Mouse (Mus musculus) heart, embryonic 13.5 days (tissue): ENCODE results near the gene Zfp423. TPM values are rescaled to one million over a fixed set of nuclear protein-coding genes. Genes with fewer than 3 reads are reported as not detected.
A peak's percentile ranks its signal among the peaks of the same experiment; 100 is the strongest.

Source experiments
- ATAC-seq: fragments of 200-750 bp; cut with Nextera tagmentation; 2 replicates; pipeline ENCODE4 v1.8.0; 2017; ENCODE audit warnings: moderate TSS enrichment; ENCODE audit not compliant: insufficient number of reproducible peaks, low FRiP score, low TSS enrichment; ENCODE audit errors: extremely low read depth
- H3K27ac ChIP-seq: fragments of 300-500 bp; sonication (generic); replicated peaks from 2 replicates; pipeline ENCODE4 v1.5.1; 2015; ENCODE audit warnings: moderate library complexity, mild to moderate bottlenecking, inconsistent platforms
- H3K27me3 ChIP-seq: fragments of 300-500 bp; sonication (generic); replicated peaks from 2 replicates; pipeline ENCODE4 v1.6.1; 2015; ENCODE audit warnings: mild to moderate bottlenecking, inconsistent platforms
- H3K36me3 ChIP-seq: fragments of 300-500 bp; sonication (generic); 2 replicates; pipeline ENCODE4 v1.6.1; 2015; ENCODE audit warnings: mild to moderate bottlenecking, inconsistent platforms
- H3K4me1 ChIP-seq: fragments of 300-500 bp; sonication (generic); 2 replicates; pipeline ENCODE4 v1.6.1; 2015; ENCODE audit warnings: inconsistent platforms
- H3K4me2 ChIP-seq: fragments of 300-500 bp; sonication (generic); 2 replicates; pipeline ENCODE4 v1.6.1; 2015; ENCODE audit warnings: inconsistent platforms, mild to moderate bottlenecking, moderate library complexity
- H3K4me3 ChIP-seq: fragments of 300-500 bp; sonication (generic); 2 replicates; pipeline ENCODE4 v1.5.1; 2015; ENCODE audit warnings: moderate library complexity, mild to moderate bottlenecking, inconsistent platforms
- H3K9ac ChIP-seq: fragments of 300-500 bp; sonication (generic); 2 replicates; pipeline ENCODE4 v1.6.1; 2015; ENCODE audit warnings: inconsistent platforms, mild to moderate bottlenecking, moderate library complexity
- H3K9me3 ChIP-seq: fragments of 300-500 bp; sonication (generic); 2 replicates; pipeline ENCODE4 v1.6.1; 2016; ENCODE audit warnings: inconsistent platforms
- WGBS: fragments of 180-500 bp; shearing (Covaris S2); methylation state at CpG from one replicate; pipeline ENCODE4 v1.1.7; 2015; ENCODE audit warnings: mixed read lengths; 5-methylcytosine and 5-hydroxymethylcytosine counted together
- polyA plus RNA-seq: library from polyadenylated mRNA; unstranded; fragments of >200 nt; fragmentation: Nextera tagmentation; extraction: Ambion mirVana; gene quantifications from 2 replicates; pipeline ENCODE4 v1.2.1, GENCODE M21; 2015

Zfp423 gene
- polyA plus RNA-seq, 1 experiment from 2014 or later = 4.1 TPM

DNA sequence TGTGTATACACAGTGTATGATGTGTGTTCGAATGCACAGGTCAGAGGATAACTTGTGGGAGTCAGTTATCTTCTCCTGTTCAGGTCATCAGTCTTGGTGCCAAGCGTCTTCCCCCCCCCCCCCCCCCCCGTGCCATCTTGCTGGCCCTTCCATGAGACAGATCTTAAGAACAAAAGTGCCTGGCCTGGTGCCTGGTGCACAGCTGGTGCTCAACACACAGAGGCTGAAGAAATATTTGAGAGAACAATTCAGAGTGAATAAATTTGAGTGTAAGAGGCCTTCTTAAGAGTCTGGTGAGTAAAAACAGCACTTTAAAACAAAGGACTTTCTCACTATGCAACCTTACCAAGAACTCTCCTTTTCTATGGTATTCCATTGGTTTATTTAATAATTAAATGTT lies 245.4 kb downstream of the Zfp423 start:
- H3K27me3 ChIP-seq = 0 out of 2 replicates have a peak, but pooled peaks cover 4% of the 10 kb centered on the region
- no peak for ATAC-seq
- 71% methylated on average over 3 of the region's 3 CpGs for WGBS
- no peak overlapping the region for H3K27ac ChIP-seq
- H3K4me2 ChIP-seq = no peak overlapping the region
- H3K9me3 ChIP-seq = no peaks in the 10 kb centered on the region
- H3K4me3 ChIP-seq = no peak overlapping the region
- no peak overlapping the region for H3K9ac ChIP-seq
- peaks cover 12% of the 10 kb centered on the region for H3K4me1 ChIP-seq
- H3K36me3 ChIP-seq = no peaks in the 10 kb centered on the region

- WGBS = 62% methylated on average over 6 of the region's 6 CpGs
- Histone ChIP-seq H3K36me3 (no peaks in the 10 kb centered on the region), H3K4me2 (no peak overlapping the region), H3K9me3 (no peaks in the 10 kb centered on the region), H3K4me3 (no peak overlapping the region), H3K27me3 (peaks cover 16% of the 10 kb centered on the region; the same call in 1 of the 2 replicates), H3K4me1 (peaks cover 15% of the 10 kb centered on the region), H3K9ac (no peak overlapping the region), H3K27ac (no peak overlapping the region)
- ATAC-seq = no peak
These were observed 247.4 kb downstream of the Zfp423 start for GRCm38 (mm10) chr8:87711955-87712354.

- H3K27ac ChIP-seq = no peak overlapping the region
- peaks cover 13% of the 10 kb centered on the region; the same call in 1 of the 2 replicates for H3K27me3 ChIP-seq
- no peak overlapping the region for H3K9ac ChIP-seq
- peak overlapping the region; percentile 32 for H3K4me2 ChIP-seq
- ATAC-seq = no peak
- WGBS = 23% methylated on average over 11 of the region's 11 CpGs
- no peaks in the 10 kb centered on the region for H3K9me3 ChIP-seq
- H3K4me3 ChIP-seq = no peak overlapping the region
- H3K36me3 ChIP-seq = no peaks in the 10 kb centered on the region
- peaks cover 9% of the 10 kb centered on the region for H3K4me1 ChIP-seq
These were observed 251.2 kb downstream of the Zfp423 start for GRCm38 (mm10) chr8:87708127-87708637.

GRCm38 (mm10) chr8:87707176-87707575 lies 252.2 kb downstream of the Zfp423 start:
- ATAC-seq = no peak
- no peaks in the 10 kb centered on the region for H3K36me3 ChIP-seq
- peaks cover 18% of the 10 kb centered on the region for H3K4me1 ChIP-seq
- WGBS = 75% methylated on average over 17 of the region's 17 CpGs
- peaks cover 13% of the 10 kb centered on the region; the same call in 1 of the 2 replicates for H3K27me3 ChIP-seq
- no peak overlapping the region for H3K4me2 ChIP-seq
- no peak overlapping the region for H3K4me3 ChIP-seq
- H3K27ac ChIP-seq = no peak overlapping the region
- no peak overlapping the region for H3K9ac ChIP-seq
- no peaks in the 10 kb centered on the region for H3K9me3 ChIP-seq

GRCm38 (mm10) chr8:87704756-87705155 lies 254.6 kb downstream of the Zfp423 start:
- Histone ChIP-seq H3K9ac (no peak overlapping the region), H3K4me2 (no peak overlapping the region), H3K9me3 (no peaks in the 10 kb centered on the region), H3K4me3 (no peak overlapping the region), H3K4me1 (peaks cover 31% of the 10 kb centered on the region), H3K36me3 (no peaks in the 10 kb centered on the region), H3K27me3 (peaks cover 13% of the 10 kb centered on the region; the same call in 1 of the 2 replicates), H3K27ac (no peak overlapping the region)
- no peak for ATAC-seq
- 91% methylated on average over 3 of the region's 3 CpGs for WGBS

GRCm38 (mm10) chr8:87702790-87703311 lies 256.5 kb downstream of the Zfp423 start:
- Histone ChIP-seq H3K4me3 (no peak overlapping the region), H3K27me3 (peaks cover 9% of the 10 kb centered on the region; the same call in 1 of the 2 replicates), H3K36me3 (no peaks in the 10 kb centered on the region), H3K9ac (no peak overlapping the region), H3K27ac (no peak overlapping the region), H3K4me1 (peaks cover 27% of the 10 kb centered on the region), H3K4me2 (no peak overlapping the region), H3K9me3 (no peaks in the 10 kb centered on the region)
- no peak for ATAC-seq
- WGBS = 37% methylated on average over 10 of the region's 10 CpGs

- H3K4me2 ChIP-seq = no peak overlapping the region
- H3K36me3 ChIP-seq = no peaks in the 10 kb centered on the region
- peaks cover 27% of the 10 kb centered on the region for H3K4me1 ChIP-seq
- WGBS = 50% methylated on average over 8 of the region's 8 CpGs
- no peak overlapping the region for H3K4me3 ChIP-seq
- H3K27ac ChIP-seq = no peak overlapping the region
- 0 out of 2 replicates have a peak, but pooled peaks cover 2% of the 10 kb centered on the region for H3K27me3 ChIP-seq
- ATAC-seq = no peak
- no peak overlapping the region for H3K9ac ChIP-seq
- no peaks in the 10 kb centered on the region for H3K9me3 ChIP-seq
These were observed 257.3 kb downstream of the Zfp423 start for GRCm38 (mm10) chr8:87702051-87702521.

- Histone ChIP-seq H3K9ac (no peak overlapping the region), H3K27ac (no peak overlapping the region), H3K4me3 (no peak overlapping the region), H3K36me3 (no peaks in the 10 kb centered on the region), H3K9me3 (no peaks in the 10 kb centered on the region), H3K27me3 (no peaks in the 10 kb centered on the region), H3K4me1 (peaks cover 27% of the 10 kb centered on the region), H3K4me2 (no peak overlapping the region)
- no peak for ATAC-seq
- WGBS = 43% methylated on average over 4 of the region's 4 CpGs
These were observed 257.8 kb downstream of the Zfp423 start for GRCm38 (mm10) chr8:87701583-87701982.

DNA sequence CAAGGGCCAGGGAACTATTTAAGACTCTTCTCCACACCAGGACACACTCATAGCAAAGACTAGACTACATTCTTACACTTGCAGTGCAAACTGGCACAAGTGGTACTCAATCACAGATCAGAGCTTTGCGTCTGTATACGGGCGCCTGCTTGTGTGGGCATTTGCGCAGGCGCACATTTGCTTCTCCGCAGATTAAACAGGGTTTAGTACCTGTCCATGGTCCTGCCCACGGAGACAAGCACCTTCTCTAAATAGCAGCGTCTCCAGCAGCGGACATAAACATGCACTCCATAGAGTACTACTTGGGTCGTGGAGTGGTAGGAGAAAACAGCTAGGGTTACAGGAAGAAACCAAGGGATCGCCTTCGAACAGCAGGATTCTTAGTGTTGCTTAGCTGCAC lies 259.1 kb downstream of the Zfp423 start:
- Histone ChIP-seq H3K4me3 (no peak overlapping the region), H3K27ac (no peak overlapping the region), H3K4me2 (no peak overlapping the region), H3K9ac (no peak overlapping the region), H3K4me1 (peaks cover 27% of the 10 kb centered on the region), H3K27me3 (no peaks in the 10 kb centered on the region), H3K9me3 (no peaks in the 10 kb centered on the region), H3K36me3 (no peaks in the 10 kb centered on the region)
- ATAC-seq = no peak
- WGBS = 40% methylated on average over 12 of the region's 12 CpGs

DNA sequence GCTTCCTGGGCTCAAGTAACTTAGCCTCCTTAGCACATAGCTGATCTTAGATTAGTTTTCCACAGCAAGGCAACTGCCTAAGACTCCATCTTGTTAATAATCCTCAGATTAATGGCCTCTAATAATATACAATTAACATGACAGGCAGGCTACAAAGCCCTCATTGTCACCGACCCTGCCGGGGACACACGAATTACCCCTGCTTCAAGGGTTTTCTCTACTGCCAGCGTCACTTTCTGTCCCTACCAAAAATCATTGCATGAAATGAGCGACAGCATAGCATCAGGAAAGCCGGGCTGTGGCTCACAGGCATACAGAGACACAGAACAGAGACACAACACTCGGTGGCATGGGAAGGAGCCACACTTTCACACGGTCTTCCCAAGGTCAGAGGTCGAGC lies 262.3 kb downstream of the Zfp423 start:
- Histone ChIP-seq H3K4me1 (peaks cover 30% of the 10 kb centered on the region), H3K9ac (no peak overlapping the region), H3K27me3 (no peaks in the 10 kb centered on the region), H3K9me3 (no peaks in the 10 kb centered on the region), H3K27ac (no peak overlapping the region), H3K36me3 (no peaks in the 10 kb centered on the region), H3K4me3 (no peak overlapping the region), H3K4me2 (no peak overlapping the region)
- no peak for ATAC-seq
- WGBS = 58% methylated on average over 9 of the region's 9 CpGs

DNA sequence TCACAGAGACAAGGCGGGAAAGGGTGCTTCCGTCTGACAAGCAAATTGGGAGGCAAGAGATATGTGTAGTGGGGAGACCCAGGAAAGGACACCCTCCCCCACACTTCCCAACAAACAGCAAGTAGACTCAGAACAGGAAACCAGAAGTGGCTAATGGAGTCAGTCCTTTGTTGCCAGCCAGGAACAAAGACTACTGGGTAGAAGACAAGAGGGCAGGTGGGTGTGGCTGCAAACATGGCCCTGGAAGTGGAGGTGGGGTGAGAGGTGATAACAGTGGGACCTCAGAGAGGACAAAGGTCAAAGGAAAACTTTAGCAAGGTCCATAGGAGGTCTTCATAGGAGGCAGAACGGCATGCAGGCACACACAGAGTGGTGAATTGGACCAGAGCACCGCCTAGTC lies 265.7 kb downstream of the Zfp423 start:
- H3K4me2 ChIP-seq = no peak overlapping the region
- H3K9me3 ChIP-seq = no peaks in the 10 kb centered on the region
- H3K4me1 ChIP-seq = peaks cover 35% of the 10 kb centered on the region
- WGBS = 42% methylated on average over 4 of the region's 4 CpGs
- no peak overlapping the region for H3K9ac ChIP-seq
- no peak overlapping the region for H3K27ac ChIP-seq
- no peak overlapping the region for H3K4me3 ChIP-seq
- ATAC-seq = no peak
- H3K36me3 ChIP-seq = no peaks in the 10 kb centered on the region
- peaks cover 11% of the 10 kb centered on the region; the same call in 1 of the 2 replicates for H3K27me3 ChIP-seq
